Mouse (Mus musculus) ES-CJ7 (cell line): ENCODE measurements at regions not wholly inside any gene's neighbourhood (a gene's known extent, or its start where the extent isn't known, plus 50 kb on each side); places are given as distances from the start of the nearest gene placed in this dataset.

ENCODE experiments used
- DNase-seq: peaks from one replicate; pipeline ENCODE4 v3.0.0; 2011; ENCODE audit warnings: low read depth, low spot score

GRCm38 (mm10) chr7:111134496-111134895 is 51.7 kb upstream of the Eif4g2 start:
- no peak for DNase-seq
